Mouse (Mus musculus): ENCODE measurements around the gene Tacr2. TPM values are rescaled to one million over a fixed set of nuclear protein-coding genes. Genes with fewer than 3 reads are reported as not detected.

Gene Tacr2
- polyA plus RNA-seq, 1 experiment = 0.31 TPM

DNA sequence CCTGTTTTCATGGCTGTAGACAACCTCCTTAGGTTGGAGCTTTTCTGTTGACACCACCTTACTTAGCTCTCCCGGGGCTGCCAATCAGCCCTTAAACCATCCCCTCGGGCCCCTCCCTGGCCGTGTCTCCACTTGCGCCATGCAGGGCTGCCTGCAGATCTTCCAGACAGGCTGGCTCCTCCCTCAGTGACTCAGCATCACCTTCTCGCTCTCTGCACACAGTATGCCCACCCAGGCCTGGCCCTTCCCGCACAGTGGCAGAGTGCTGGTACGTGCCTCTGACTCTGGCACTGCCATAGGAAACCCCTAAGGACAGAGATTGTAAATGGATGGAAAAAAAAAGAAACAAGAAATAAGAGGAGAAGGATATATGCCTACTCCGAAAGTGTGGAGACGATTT, 30.5 kb downstream of the Tacr2 start:
- no peaks in the 10 kb centered on the region for H3K4me1 ChIP-seq (ENCODE audit: control insufficient read depth, insufficient read depth, low read length)
- no peak overlapping the region for H3K27ac ChIP-seq (ENCODE audit: insufficient read depth, low read length)
- no peak overlapping the region for H3K4me3 ChIP-seq (ENCODE audit: insufficient read depth, low read length)
- TF ChIP-seq CTCF (IDR thresholded peaks at IDR 0.05; ENCODE audit: extremely low read depth, insufficient read depth, low read length) (no peak), POLR2A (IDR thresholded peaks at IDR 0.05; ENCODE audit: extremely low read depth, insufficient read depth, low read length) (no peak)

DNA sequence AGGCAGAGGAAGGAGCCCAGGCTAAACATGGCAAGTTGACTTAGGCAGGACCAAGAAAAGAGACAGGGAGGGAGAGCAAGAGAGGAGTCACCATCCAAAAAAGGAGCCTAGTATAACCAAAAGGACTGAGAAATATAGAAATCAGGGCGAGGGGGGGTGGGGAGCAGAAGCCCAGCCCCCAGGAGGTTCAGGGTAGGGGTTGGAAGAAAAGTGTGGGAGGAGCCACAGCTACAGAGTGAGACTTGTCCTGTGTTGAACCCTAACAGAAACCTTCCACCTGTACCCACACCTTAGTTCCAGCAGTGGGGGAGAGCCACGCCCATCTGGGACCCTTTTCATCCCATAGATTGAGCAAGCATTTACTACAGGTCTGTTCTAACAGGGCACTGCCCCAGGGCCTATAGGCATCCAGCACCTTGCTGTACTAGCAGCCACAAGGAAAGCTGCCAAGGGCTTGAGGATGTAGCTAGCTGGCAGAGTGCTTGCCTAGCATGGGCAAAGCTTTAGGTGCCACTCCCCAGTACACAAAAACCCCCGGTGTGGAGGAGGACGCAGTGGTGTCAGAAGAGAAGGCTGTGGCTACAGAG, 31.1 kb downstream of the Tacr2 start:
- Histone ChIP-seq H3K4me1 (ENCODE audit: control insufficient read depth, insufficient read depth, low read length) (no peaks in the 10 kb centered on the region), H3K27ac (ENCODE audit: insufficient read depth, low read length) (no peak overlapping the region), H3K4me3 (ENCODE audit: insufficient read depth, low read length) (no peak overlapping the region)
- TF ChIP-seq POLR2A (IDR thresholded peaks at IDR 0.05; ENCODE audit: extremely low read depth, insufficient read depth, low read length) = no peak

DNA sequence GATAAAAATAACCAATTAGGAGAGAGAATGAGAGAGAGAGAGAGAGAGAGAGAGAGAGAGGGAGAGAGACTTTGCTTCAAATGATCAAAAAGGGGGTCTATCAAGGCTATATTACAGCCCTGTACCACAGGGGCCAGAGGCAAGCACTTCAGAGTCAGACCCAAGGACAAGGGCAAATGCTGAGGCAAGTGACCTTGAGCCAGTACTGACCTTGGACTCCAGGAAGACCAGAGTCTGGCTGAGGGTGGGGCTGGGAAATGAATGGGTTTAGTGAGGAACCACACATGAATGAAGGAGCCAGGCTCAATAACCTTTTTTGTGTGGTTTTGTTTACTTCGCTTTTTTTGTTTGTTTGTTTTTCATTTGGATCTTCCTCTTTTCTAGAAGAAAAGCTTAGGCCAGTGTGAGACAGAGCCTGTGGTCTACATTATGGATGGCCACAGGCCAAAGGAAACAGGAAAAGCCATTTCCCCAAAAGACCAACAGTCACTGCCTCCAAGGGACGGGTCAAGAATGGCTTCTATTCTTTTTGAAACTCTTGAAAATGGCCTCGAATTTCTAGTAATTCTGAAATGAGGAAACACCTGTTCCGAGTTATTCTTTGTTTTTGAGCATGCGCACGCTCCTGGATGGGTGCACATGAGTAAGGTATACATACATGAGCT, 35.4 kb downstream of the Tacr2 start:
- no peaks in the 10 kb centered on the region for H3K4me1 ChIP-seq (ENCODE audit: control insufficient read depth, insufficient read depth, low read length)
- no peak overlapping the region for H3K4me3 ChIP-seq (ENCODE audit: insufficient read depth, low read length)
- no peak overlapping the region for H3K27ac ChIP-seq (ENCODE audit: insufficient read depth, low read length)
- TF ChIP-seq POLR2A (IDR thresholded peaks at IDR 0.05; ENCODE audit: extremely low read depth, insufficient read depth, low read length) (no peak), CTCF (IDR thresholded peaks at IDR 0.05; ENCODE audit: extremely low read depth, insufficient read depth, low read length) (no peak)

DNA sequence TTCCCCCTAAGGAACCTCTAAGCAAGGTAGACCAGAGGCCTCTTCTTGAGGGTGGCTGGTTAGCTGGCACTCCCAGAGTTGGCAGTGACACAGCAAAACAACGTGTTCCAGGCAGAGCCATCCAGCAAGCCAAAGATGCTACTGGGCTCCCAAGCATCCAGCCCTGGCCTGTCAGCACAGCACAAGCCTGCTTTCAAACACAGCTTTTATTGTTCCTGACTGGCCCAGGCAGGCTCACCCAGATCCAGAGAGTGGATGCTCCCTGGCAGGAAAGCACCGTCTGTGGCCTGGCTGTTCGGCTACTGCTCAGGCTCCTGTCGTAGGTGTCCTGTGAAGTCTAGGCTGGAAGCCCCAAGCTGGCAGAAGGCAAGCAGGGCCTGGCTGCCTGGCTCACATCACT, 41.9 kb downstream of the Tacr2 start:
- peaks cover 5% of the 10 kb centered on the region; the same call in 1 of the 2 replicates for H3K4me1 ChIP-seq (ENCODE audit: control insufficient read depth, insufficient read depth, low read length)
- TF ChIP-seq CTCF (IDR thresholded peaks at IDR 0.05; ENCODE audit: extremely low read depth, insufficient read depth, low read length) (no peak), POLR2A (IDR thresholded peaks at IDR 0.05; ENCODE audit: extremely low read depth, insufficient read depth, low read length) (no peak)
- 0 out of 2 replicates have a peak overlapping the region, but pooled peaks have one; percentile 28 for H3K27ac ChIP-seq (ENCODE audit: insufficient read depth, low read length)
- no peak overlapping the region for H3K4me3 ChIP-seq (ENCODE audit: insufficient read depth, low read length)

DNA sequence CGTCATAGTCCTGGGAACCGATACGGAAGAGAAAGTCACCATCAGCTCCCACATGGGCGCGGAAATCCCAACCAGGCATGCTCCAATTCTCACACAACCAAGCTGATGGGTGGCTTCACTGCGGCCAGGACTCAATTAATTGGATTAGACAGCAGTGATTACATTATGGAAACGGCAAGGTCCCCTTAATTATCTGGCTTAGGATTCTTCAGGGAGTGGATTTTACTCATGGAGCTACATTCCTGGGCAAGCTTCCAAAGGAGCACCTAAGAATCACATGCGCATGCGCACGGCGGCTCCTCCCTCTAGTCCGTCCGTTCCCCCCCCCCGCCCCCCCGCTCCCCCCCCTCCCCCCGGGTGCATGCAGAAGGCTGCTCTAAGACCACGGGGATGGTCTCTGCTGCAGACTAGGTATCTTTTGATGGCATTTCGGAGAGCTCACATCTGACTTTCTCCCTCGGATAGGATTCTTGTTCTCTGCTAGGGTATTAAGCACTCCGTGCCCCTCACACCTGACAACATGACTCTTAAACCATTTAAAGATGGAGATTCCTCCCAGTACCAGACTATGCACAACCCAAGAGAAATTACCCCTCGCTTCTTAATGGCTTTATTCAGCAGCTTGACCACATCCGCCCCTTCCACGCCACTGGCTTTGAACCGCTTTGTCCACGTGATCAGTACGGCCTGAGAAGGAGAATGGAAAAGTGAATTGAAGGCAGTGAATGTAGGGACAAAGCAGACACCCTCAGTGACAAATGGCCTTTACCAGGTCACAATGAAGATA, 44.0 kb downstream of the Tacr2 start:
- no peak for TF ChIP-seq CTCF (IDR thresholded peaks at IDR 0.05; ENCODE audit: extremely low read depth, insufficient read depth, low read length)
- TF ChIP-seq POLR2A (IDR thresholded peaks at IDR 0.05; ENCODE audit: extremely low read depth, insufficient read depth, low read length) = no peak
- Histone ChIP-seq H3K4me1 (ENCODE audit: control insufficient read depth, insufficient read depth, low read length) (peaks cover 11% of the 10 kb centered on the region; the same call in 1 of the 2 replicates), H3K27ac (ENCODE audit: insufficient read depth, low read length) (no peak overlapping the region), H3K4me3 (ENCODE audit: insufficient read depth, low read length) (no peak overlapping the region)

DNA sequence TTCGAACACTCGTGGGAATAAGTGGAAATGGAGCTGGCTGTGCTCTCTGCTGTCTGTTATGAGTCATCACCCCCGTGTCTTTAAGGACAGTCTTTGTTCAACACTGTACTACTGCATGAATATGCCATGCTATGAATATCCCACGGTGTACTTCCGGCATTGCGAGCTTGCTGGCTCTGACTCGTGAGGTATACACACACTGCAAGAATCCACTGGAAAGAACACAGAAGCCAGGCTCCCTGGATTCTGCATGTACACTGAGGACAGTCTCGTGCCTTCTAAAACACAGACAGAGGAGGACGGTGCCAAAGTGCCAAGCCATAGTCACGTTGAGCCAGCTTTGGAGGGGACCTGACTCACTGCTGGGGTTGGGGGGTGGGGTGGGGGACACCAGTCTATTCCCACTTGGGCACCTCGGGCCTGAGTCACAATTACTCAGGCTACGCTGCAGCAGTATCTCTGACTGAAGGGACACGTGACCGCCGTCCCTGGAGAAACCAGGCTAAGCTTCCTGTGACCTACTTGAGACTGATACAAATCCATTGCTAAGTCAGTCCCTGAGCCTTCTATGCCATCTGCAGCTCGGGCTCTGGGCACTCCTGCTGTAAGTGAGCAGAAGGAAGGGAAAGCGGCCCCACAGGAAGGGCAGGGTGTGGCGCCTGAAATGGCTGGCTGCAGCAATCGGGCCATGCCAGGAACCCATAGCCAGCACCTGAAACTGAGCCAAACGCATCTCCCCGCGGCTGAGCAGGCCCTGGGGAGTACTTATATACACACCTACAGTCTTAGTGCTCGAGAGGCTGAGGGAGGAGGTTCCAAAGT, 48.0 kb downstream of the Tacr2 start:
- TF ChIP-seq CTCF (IDR thresholded peaks at IDR 0.05; ENCODE audit: extremely low read depth, insufficient read depth, low read length) (no peak), POLR2A (IDR thresholded peaks at IDR 0.05; ENCODE audit: extremely low read depth, insufficient read depth, low read length) (no peak)
- no peak overlapping the region for H3K4me3 ChIP-seq (ENCODE audit: insufficient read depth, low read length)
- H3K4me1 ChIP-seq (ENCODE audit: control insufficient read depth, insufficient read depth, low read length) = peaks cover 6% of the 10 kb centered on the region; the same call in 1 of the 2 replicates
- H3K27ac ChIP-seq (ENCODE audit: insufficient read depth, low read length) = no peak overlapping the region

DNA sequence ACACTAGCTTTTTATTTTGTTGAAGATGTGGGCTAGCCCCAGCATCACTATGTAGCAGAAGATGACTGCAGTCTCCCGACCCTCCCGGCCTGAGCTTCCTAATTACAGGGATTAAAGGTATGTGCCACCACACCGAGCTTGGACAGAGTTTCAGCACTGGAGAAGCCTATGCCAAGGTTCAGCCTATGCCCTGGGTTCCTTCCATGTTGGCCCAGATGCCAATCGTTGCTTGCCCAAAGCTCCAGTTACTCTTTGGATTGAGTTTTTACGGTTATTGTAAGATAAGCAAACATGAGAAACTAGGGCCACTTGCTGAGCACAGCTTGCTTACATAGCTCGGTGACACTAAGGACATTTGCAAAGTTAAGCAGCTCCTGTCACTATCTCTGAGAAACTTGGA, 52.9 kb downstream of the Tacr2 start:
- Histone ChIP-seq H3K4me3 (ENCODE audit: insufficient read depth, low read length) (no peak overlapping the region), H3K4me1 (ENCODE audit: control insufficient read depth, insufficient read depth, low read length) (peaks cover 3% of the 10 kb centered on the region; the same call in 1 of the 2 replicates), H3K27ac (ENCODE audit: insufficient read depth, low read length) (no peak overlapping the region)
- no peak for TF ChIP-seq CTCF (IDR thresholded peaks at IDR 0.05; ENCODE audit: extremely low read depth, insufficient read depth, low read length)
- TF ChIP-seq POLR2A (IDR thresholded peaks at IDR 0.05; ENCODE audit: extremely low read depth, insufficient read depth, low read length) = no peak

DNA sequence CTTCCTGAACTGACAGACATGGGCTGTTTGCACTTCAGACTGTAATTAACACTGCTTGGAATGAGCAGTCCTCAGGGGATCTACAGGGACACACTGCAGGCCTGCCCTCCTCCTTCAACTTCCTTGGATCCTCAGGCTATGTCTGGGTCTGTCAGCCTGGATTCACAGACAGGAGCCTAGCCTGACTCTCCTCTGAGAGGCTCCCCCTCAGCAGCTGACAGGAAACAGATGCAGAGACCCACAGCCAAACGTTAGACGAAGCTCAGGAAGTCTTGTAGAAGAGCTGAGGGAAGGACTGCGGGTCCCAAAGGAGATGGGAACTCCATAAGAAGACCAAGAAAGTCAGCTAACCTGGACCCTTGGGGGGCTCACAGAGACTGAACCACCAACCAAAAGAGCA, 54.2 kb downstream of the Tacr2 start:
- no peak overlapping the region for H3K4me3 ChIP-seq (ENCODE audit: insufficient read depth, low read length)
- TF ChIP-seq POLR2A (IDR thresholded peaks at IDR 0.05; ENCODE audit: extremely low read depth, insufficient read depth, low read length) = no peak
- TF ChIP-seq CTCF (IDR thresholded peaks at IDR 0.05; ENCODE audit: extremely low read depth, insufficient read depth, low read length) = no peak
- H3K27ac ChIP-seq (ENCODE audit: insufficient read depth, low read length) = no peak overlapping the region
- no peaks in the 10 kb centered on the region for H3K4me1 ChIP-seq (ENCODE audit: control insufficient read depth, insufficient read depth, low read length)

DNA sequence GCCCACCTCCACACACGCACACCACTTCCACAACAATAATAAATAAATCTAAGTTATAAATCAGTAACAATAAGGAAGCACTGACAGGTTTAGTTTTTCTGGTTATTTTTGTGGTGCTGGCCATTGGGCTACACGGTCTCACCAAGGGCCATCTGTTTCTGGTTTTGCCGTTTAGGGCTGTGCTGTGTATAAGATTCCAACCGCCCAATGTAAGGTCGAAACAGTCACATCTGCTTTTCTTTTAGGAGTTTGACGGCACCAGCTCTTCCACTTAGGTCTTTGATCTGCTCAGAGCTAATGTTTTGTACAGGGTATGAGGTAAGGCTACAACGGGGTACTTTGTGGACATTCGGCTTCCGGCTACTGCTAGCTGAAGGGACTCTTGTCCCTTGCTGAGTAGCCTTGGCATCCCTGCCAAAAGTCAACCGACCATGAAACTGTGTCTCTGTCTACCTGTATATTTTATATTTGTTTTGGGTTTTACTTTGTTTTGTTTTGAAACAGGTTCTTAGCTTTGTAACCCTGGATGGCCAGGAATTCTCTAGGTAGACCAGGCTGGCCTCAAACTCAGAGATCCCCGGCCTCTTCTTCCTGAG, 56.8 kb downstream of the Tacr2 start:
- H3K4me3 ChIP-seq (ENCODE audit: insufficient read depth, low read length) = no peak overlapping the region
- no peak overlapping the region for H3K27ac ChIP-seq (ENCODE audit: insufficient read depth, low read length)
- H3K4me1 ChIP-seq (ENCODE audit: control insufficient read depth, insufficient read depth, low read length) = no peaks in the 10 kb centered on the region
- TF ChIP-seq CTCF (IDR thresholded peaks at IDR 0.05; ENCODE audit: extremely low read depth, insufficient read depth, low read length) (no peak), POLR2A (IDR thresholded peaks at IDR 0.05; ENCODE audit: extremely low read depth, insufficient read depth, low read length) (no peak)

Data from cortical plate, adult 2 months (tissue).